ENCODE assay signal across 25 mouse cellular contexts in the genomic region with DNA sequence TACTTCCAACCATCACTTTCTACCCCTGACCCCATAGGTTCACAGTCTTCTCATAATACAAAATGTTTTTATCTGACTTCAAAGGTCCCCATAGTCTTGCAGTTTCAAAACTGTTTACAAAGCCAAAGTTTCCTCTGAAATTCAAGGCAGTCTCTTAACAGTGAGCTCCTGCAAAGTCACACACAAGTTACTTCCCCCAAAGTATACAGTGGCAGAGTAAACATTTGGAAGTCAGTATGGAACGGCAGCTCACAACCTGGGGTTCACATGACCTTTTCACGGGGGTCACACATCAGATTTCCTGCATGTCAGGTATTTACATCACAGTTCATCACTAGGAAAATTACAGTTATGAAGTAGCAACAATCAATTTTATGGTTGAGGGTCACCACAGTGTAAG. TPM values are rescaled to one million over a fixed set of nuclear protein-coding genes. Genes with fewer than 3 reads are reported as not detected.
DNase-seq lines count a peak whose midpoint lies in the region; ATAC-seq and TF ChIP-seq lines count a peak whose summit lies in the region.
"Had no signal": no experiment of that assay in that cellular context is flagged by ENCODE, and none has a peak within 500 bp of the region (broad histone marks: within the 10 kb centered on the region; RNA-seq: fewer than 3 reads in every experiment).

No protein-coding gene starts in this region.

- H3K36me3 ChIP-seq in liver, embryonic 11.5 days (ENCODE audit: control insufficient read depth, insufficient read depth, low read length) = peaks cover 9% of the 10 kb centered on the region
- peaks cover 42% of the 10 kb centered on the region for H3K36me3 ChIP-seq in liver, embryonic 15.5 days (replicated peaks)
- H3K36me3 ChIP-seq in liver, embryonic 16.5 days (ENCODE audit: control insufficient read depth, insufficient read depth) = peaks cover 2% of the 10 kb centered on the region; the same call in 1 of the 2 replicates
- H3K36me3 ChIP-seq in stomach, postnatal 0 days (ENCODE audit: control insufficient read depth, insufficient read depth, low read length) = 0 out of 2 replicates have a peak, but pooled peaks cover 6% of the 10 kb centered on the region
- peaks cover 36% of the 10 kb centered on the region for H3K36me3 ChIP-seq in neural tube, embryonic 15.5 days

- DNase-seq in liver, embryonic 11.5 days (ENCODE audit: low spot score) = no peak
- no peak for DNase-seq in liver
- DNase-seq in stomach, postnatal 0 days (ENCODE audit: low spot score) = no peak
- DNase-seq: adrenal gland, adult 8-10 months; adrenal gland, postnatal 14 days; adrenal gland, postnatal 36 days; cerebellum, adult 11-12 months; cerebellum, adult 2 months; cerebellum, adult 9-10 months; cerebellum, postnatal 10 days; cerebellum, postnatal 25 days had no signal

- no peaks in the 10 kb centered on the region for H3K27me3 ChIP-seq in liver, embryonic 11.5 days (replicated peaks; ENCODE audit: control insufficient read depth, insufficient read depth, low read length)
- H3K27me3 ChIP-seq in liver, embryonic 15.5 days = no peaks in the 10 kb centered on the region
- no peaks in the 10 kb centered on the region for H3K27me3 ChIP-seq in liver, embryonic 16.5 days (ENCODE audit: control insufficient read depth, insufficient read depth, low read depth, low read length)
- H3K27me3 ChIP-seq in stomach, postnatal 0 days (ENCODE audit: control insufficient read depth, insufficient read depth, low read length) = no peaks in the 10 kb centered on the region
- H3K27me3 ChIP-seq in neural tube, embryonic 15.5 days (replicated peaks) = no peaks in the 10 kb centered on the region
- H3K27me3 ChIP-seq: CH12.LX; embryonic facial prominence, embryonic 12.5 days; forebrain, embryonic 13.5 days; forebrain, embryonic 15.5 days; Patski had no signal

- no peak for TF ChIP-seq EP300 in stomach, postnatal 0 days (optimal IDR thresholded peaks at IDR 0.05)

- no peak overlapping the region for H3K4me2 ChIP-seq in liver, embryonic 11.5 days
- no peak overlapping the region for H3K4me2 ChIP-seq in liver, embryonic 15.5 days
- H3K4me2 ChIP-seq in liver, embryonic 16.5 days (ENCODE audit: low read depth, low read length) = no peak overlapping the region
- H3K4me2 ChIP-seq in stomach, postnatal 0 days (replicated peaks; ENCODE audit: low read depth) = no peak overlapping the region
- H3K4me2 ChIP-seq in neural tube, embryonic 15.5 days = no peak overlapping the region
- H3K4me2 ChIP-seq: embryonic facial prominence, embryonic 12.5 days; forebrain, embryonic 13.5 days; forebrain, embryonic 15.5 days had no signal

- peak overlapping the region; percentile 6; the same call in 1 of the 2 replicates for H3K27ac ChIP-seq in liver, embryonic 11.5 days (ENCODE audit: low read depth, low read length)
- H3K27ac ChIP-seq in liver, embryonic 15.5 days (replicated peaks) = peak overlapping the region; percentile 63
- peak overlapping the region; percentile 35 for H3K27ac ChIP-seq in liver, embryonic 16.5 days (ENCODE audit: low read length)
- H3K27ac ChIP-seq in stomach, postnatal 0 days (replicated peaks) = no peak overlapping the region
- no peak overlapping the region for H3K27ac ChIP-seq in neural tube, embryonic 15.5 days (replicated peaks)
- H3K27ac ChIP-seq: embryonic facial prominence, embryonic 10.5 days; embryonic facial prominence, embryonic 12.5 days; forebrain, embryonic 13.5 days; forebrain, embryonic 15.5 days had no signal

- TF ChIP-seq CTCF in stomach, postnatal 0 days (IDR thresholded peaks at IDR 0.05; ENCODE audit: low read depth) = no peak

- H3K4me1 ChIP-seq in liver, embryonic 11.5 days (replicated peaks; ENCODE audit: control insufficient read depth, insufficient read depth, low read length) = no peaks in the 10 kb centered on the region; the same call in 1 of the 2 replicates
- peaks cover 23% of the 10 kb centered on the region; the same call in 1 of the 2 replicates for H3K4me1 ChIP-seq in liver, embryonic 15.5 days (replicated peaks)
- H3K4me1 ChIP-seq in liver, embryonic 16.5 days (ENCODE audit: control insufficient read depth, low read depth, low read length) = peaks cover 2% of the 10 kb centered on the region; the same call in 1 of the 2 replicates
- no peaks in the 10 kb centered on the region for H3K4me1 ChIP-seq in stomach, postnatal 0 days (replicated peaks; ENCODE audit: control insufficient read depth, insufficient read depth)
- H3K4me1 ChIP-seq in neural tube, embryonic 15.5 days = peaks cover 14% of the 10 kb centered on the region
- H3K4me1 ChIP-seq: embryonic facial prominence, embryonic 10.5 days; embryonic facial prominence, embryonic 12.5 days had no signal

- H3K9ac ChIP-seq in liver, embryonic 11.5 days (ENCODE audit: low read depth, low read length) = no peak overlapping the region
- no peak overlapping the region for H3K9ac ChIP-seq in liver, embryonic 15.5 days
- no peak overlapping the region for H3K9ac ChIP-seq in liver, embryonic 16.5 days (ENCODE audit: low read depth, low read length)
- H3K9ac ChIP-seq in stomach, postnatal 0 days (ENCODE audit: low read length) = no peak overlapping the region
- no peak overlapping the region for H3K9ac ChIP-seq in neural tube, embryonic 15.5 days (replicated peaks)
- H3K9ac ChIP-seq: embryonic facial prominence, embryonic 12.5 days; forebrain, embryonic 13.5 days; forebrain, embryonic 15.5 days had no signal

- no peak for ATAC-seq in liver, embryonic 11.5 days (replicated peaks; ENCODE audit: low FRiP score)
- ATAC-seq in liver, embryonic 15.5 days (ENCODE audit: insufficient read depth) = peak; percentile 64
- peak; percentile 78 for ATAC-seq in liver, embryonic 16.5 days (ENCODE audit: low read depth)
- peak; percentile 43; the same call in 1 of the 2 replicates for ATAC-seq in stomach, postnatal 0 days (ENCODE audit: low FRiP score, low TSS enrichment)
- ATAC-seq in megakaryocyte progenitor cell, adult 5-6 weeks (replicated peaks; ENCODE audit: poor library complexity) = no peak
- no peak for ATAC-seq in neural tube, embryonic 15.5 days (ENCODE audit: low FRiP score)
- no peak for ATAC-seq in megakaryocyte-erythroid progenitor cell, adult 5-6 weeks (replicated peaks; ENCODE audit: low FRiP score, low TSS enrichment, poor library complexity, severe bottlenecking)
- ATAC-seq: activated CD4-positive, CD25-positive, alpha-beta regulatory T cell, adult 4 months; forebrain, embryonic 13.5 days; forebrain, embryonic 15.5 days; Patski had no signal

- WGBS in liver, embryonic 11.5 days = 83% methylated on average over 2 of the region's 2 CpGs
- 71% methylated on average over 2 of the region's 2 CpGs for WGBS in liver, embryonic 15.5 days (ENCODE audit: insufficient replicate concordance)
- 66% methylated on average over 2 of the region's 2 CpGs for WGBS in liver, embryonic 16.5 days (ENCODE audit: insufficient replicate concordance)
- WGBS in stomach, postnatal 0 days = 34% methylated on average over 2 of the region's 2 CpGs
- WGBS in neural tube, embryonic 15.5 days = 83% methylated on average over 2 of the region's 2 CpGs

- H3K9me3 ChIP-seq in liver, embryonic 11.5 days (ENCODE audit: control insufficient read depth, low read length) = no peaks in the 10 kb centered on the region
- H3K9me3 ChIP-seq in liver, embryonic 15.5 days (replicated peaks) = no peaks in the 10 kb centered on the region
- no peaks in the 10 kb centered on the region for H3K9me3 ChIP-seq in liver, embryonic 16.5 days (replicated peaks; ENCODE audit: control insufficient read depth, low read length)
- H3K9me3 ChIP-seq in stomach, postnatal 0 days (ENCODE audit: control insufficient read depth, low read length) = no peaks in the 10 kb centered on the region
- no peaks in the 10 kb centered on the region for H3K9me3 ChIP-seq in neural tube, embryonic 15.5 days (replicated peaks)
- H3K9me3 ChIP-seq: embryonic facial prominence, embryonic 10.5 days; embryonic facial prominence, embryonic 12.5 days; forebrain, embryonic 13.5 days; forebrain, embryonic 15.5 days; G1E had no signal

- no peak overlapping the region for H3K4me3 ChIP-seq in liver, embryonic 11.5 days (ENCODE audit: low read depth, low read length)
- no peak overlapping the region for H3K4me3 ChIP-seq in liver, embryonic 15.5 days (replicated peaks)
- no peak overlapping the region for H3K4me3 ChIP-seq in liver, embryonic 16.5 days (ENCODE audit: low read depth, low read length)
- no peak overlapping the region for H3K4me3 ChIP-seq in stomach, postnatal 0 days (ENCODE audit: low read depth, low read length)
- H3K4me3 ChIP-seq in neural tube, embryonic 15.5 days (replicated peaks) = no peak overlapping the region
- H3K4me3 ChIP-seq: embryonic facial prominence, embryonic 10.5 days; embryonic facial prominence, embryonic 12.5 days; forebrain, embryonic 13.5 days; forebrain, embryonic 15.5 days had no signal

RNA-seq across cellular contexts. Expression of gene Erh, which starts 19.8 kb away (rescaled TPM):
- polyA plus RNA-seq in liver, embryonic 11.5 days (2014; fragmentation: Nextera tagmentation; extraction: Ambion mirVana) = 304 and 308 TPM in 2 replicates
- polyA plus RNA-seq in liver, embryonic 15.5 days (2015; fragmentation: Nextera tagmentation; extraction: Ambion mirVana) = 103 and 115 TPM in 2 replicates
- 88.5 and 101 TPM in 2 replicates for polyA plus RNA-seq in liver, embryonic 16.5 days (2015; fragmentation: Nextera tagmentation; extraction: Ambion mirVana)
- polyA plus RNA-seq in stomach, postnatal 0 days (2015; fragmentation: Nextera tagmentation; extraction: Ambion mirVana) = 125 and 131 TPM in 2 replicates
- total RNA-seq in megakaryocyte progenitor cell, adult 5-6 weeks (2015) = 117 TPM in 2 replicates
- 96.3 and 127 TPM in 2 replicates for total RNA-seq in megakaryocyte progenitor cell, adult 5-6 weeks (2017)
- polyA plus RNA-seq in neural tube, embryonic 15.5 days (2015; fragmentation: Nextera tagmentation; extraction: Ambion mirVana) = 258 and 270 TPM in 2 replicates
- total RNA-seq in megakaryocyte-erythroid progenitor cell, adult 5-6 weeks (2014; fragmentation: Nextera tagmentation) = 140 and 158 TPM in 2 replicates
- 103 and 142 TPM in 2 replicates for total RNA-seq in megakaryocyte-erythroid progenitor cell, adult 5-6 weeks (2017)

RNA-seq across cellular contexts. Expression of gene Slc39a9, which starts 20.3 kb away (rescaled TPM):
- 21.4 and 25.1 TPM in 2 replicates for polyA plus RNA-seq in liver, embryonic 11.5 days (2014; fragmentation: Nextera tagmentation; extraction: Ambion mirVana)
- polyA plus RNA-seq in liver, embryonic 15.5 days (2015; fragmentation: Nextera tagmentation; extraction: Ambion mirVana) = 10.8 and 12.1 TPM in 2 replicates
- polyA plus RNA-seq in liver, embryonic 16.5 days (2015; fragmentation: Nextera tagmentation; extraction: Ambion mirVana) = 12.4 and 14.6 TPM in 2 replicates
- polyA plus RNA-seq in stomach, postnatal 0 days (2015; fragmentation: Nextera tagmentation; extraction: Ambion mirVana) = 15.1 and 15.6 TPM in 2 replicates
- 26.4 and 26.5 TPM in 2 replicates for total RNA-seq in megakaryocyte progenitor cell, adult 5-6 weeks (2015)
- 11.5 and 14.6 TPM in 2 replicates for total RNA-seq in megakaryocyte progenitor cell, adult 5-6 weeks (2017)
- 22.6 and 25.5 TPM in 2 replicates for polyA plus RNA-seq in neural tube, embryonic 15.5 days (2015; fragmentation: Nextera tagmentation; extraction: Ambion mirVana)
- 19.6 and 28.4 TPM in 2 replicates for total RNA-seq in megakaryocyte-erythroid progenitor cell, adult 5-6 weeks (2014; fragmentation: Nextera tagmentation)
- total RNA-seq in megakaryocyte-erythroid progenitor cell, adult 5-6 weeks (2017) = 12.7 and 17.5 TPM in 2 replicates

RNA-seq across cellular contexts. Expression of gene Plekhd1, which starts 28.5 kb away (rescaled TPM):
- 0.70 and 1.1 TPM in 2 replicates for polyA plus RNA-seq in liver, embryonic 11.5 days (2014; fragmentation: Nextera tagmentation; extraction: Ambion mirVana)
- 0.18 and 0.30 TPM in 2 replicates for polyA plus RNA-seq in liver, embryonic 15.5 days (2015; fragmentation: Nextera tagmentation; extraction: Ambion mirVana)
- polyA plus RNA-seq in liver, embryonic 16.5 days (2015; fragmentation: Nextera tagmentation; extraction: Ambion mirVana) = 0.18 and 0.35 TPM in 2 replicates
- polyA plus RNA-seq in stomach, postnatal 0 days (2015; fragmentation: Nextera tagmentation; extraction: Ambion mirVana) = 2.2 and 2.3 TPM in 2 replicates
- not detected in 2 replicates for total RNA-seq in megakaryocyte progenitor cell, adult 5-6 weeks (2015)
- not detected in 2 replicates for total RNA-seq in megakaryocyte progenitor cell, adult 5-6 weeks (2017)
- polyA plus RNA-seq in neural tube, embryonic 15.5 days (2015; fragmentation: Nextera tagmentation; extraction: Ambion mirVana) = 10.5 and 11.8 TPM in 2 replicates
- 0.45 TPM in 1 of 2 replicates, not detected in the other for total RNA-seq in megakaryocyte-erythroid progenitor cell, adult 5-6 weeks (2014; fragmentation: Nextera tagmentation)
- total RNA-seq in megakaryocyte-erythroid progenitor cell, adult 5-6 weeks (2017) = not detected in 2 replicates
- total RNA-seq: adrenal gland, adult 18-20 months; adrenal gland, postnatal 14 days; adrenal gland, postnatal 36 days had no signal
- polyA plus RNA-seq: G1E, Patski had no signal

Comparison
In these comparisons a context has a peak if more than half of its experiments do, and no peak if none do; other contexts are left out.
1. ATAC-seq: peak in liver, embryonic 15.5 days (single experiment), liver, embryonic 16.5 days (single experiment) and stomach, postnatal 0 days (single experiment); none in liver, embryonic 11.5 days (single experiment), megakaryocyte progenitor cell, adult 5-6 weeks (single experiment), neural tube, embryonic 15.5 days (single experiment) and megakaryocyte-erythroid progenitor cell, adult 5-6 weeks (single experiment).
2. H3K27ac ChIP-seq: peak in liver, embryonic 11.5 days (single experiment), liver, embryonic 15.5 days (single experiment) and liver, embryonic 16.5 days (single experiment); none in stomach, postnatal 0 days (single experiment) and neural tube, embryonic 15.5 days (single experiment).